Comparison of ENCODE assay signal across 16 mouse cellular contexts in the genomic region with DNA sequence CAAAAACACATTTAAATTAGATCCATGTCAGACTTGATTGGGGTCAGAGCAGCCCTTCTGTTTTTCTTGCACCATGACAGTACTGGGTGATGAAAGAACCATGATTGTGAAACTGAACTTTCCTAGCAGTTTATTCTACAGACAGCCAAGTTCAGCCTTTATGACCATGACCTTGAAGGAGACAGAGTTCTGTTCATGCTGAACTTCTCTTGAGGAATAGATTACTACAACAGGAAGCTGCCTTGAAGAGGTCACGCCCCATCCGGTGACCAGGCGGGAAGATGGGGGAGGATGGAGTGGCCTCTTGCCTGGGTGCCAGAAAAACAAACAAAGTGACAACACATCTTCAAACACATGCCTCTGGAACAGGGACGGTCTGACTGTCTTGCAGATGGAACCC.
A peak's percentile ranks its signal among the peaks of the same experiment; 100 is the strongest.
DNase-seq lines count a peak whose midpoint lies in the region; ATAC-seq lines count a peak whose summit lies in the region.
"Had no signal": no experiment of that assay in that cellular context is flagged by ENCODE, and none has a peak within 500 bp of the region (broad histone marks: within the 10 kb centered on the region; RNA-seq: fewer than 3 reads in every experiment).

No protein-coding gene starts in this region.

- H3K4me1 ChIP-seq in kidney, embryonic 16.5 days (ENCODE audit: insufficient read depth, low read length) = no peaks in the 10 kb centered on the region; the same call in 1 of the 2 replicates
- peaks cover 2% of the 10 kb centered on the region; the same call in 1 of the 2 replicates for H3K4me1 ChIP-seq in brown adipose tissue, adult 24 weeks (ENCODE audit: control insufficient read depth, insufficient read depth, insufficient read length, low read length)

- no peak overlapping the region for H3K4me3 ChIP-seq in kidney, embryonic 16.5 days (ENCODE audit: low read length)
- no peak overlapping the region for H3K4me3 ChIP-seq in brown adipose tissue, adult 24 weeks (ENCODE audit: insufficient read depth, low read depth, low read length)
- H3K4me3 ChIP-seq: embryonic facial prominence, embryonic 12.5 days; heart, adult 2 months; layer of hippocampus, adult 2 months; limb, embryonic 15.5 days had no signal

- H3K9me3 ChIP-seq in kidney, embryonic 16.5 days (ENCODE audit: low read length) = no peaks in the 10 kb centered on the region
- H3K9me3 ChIP-seq: embryonic facial prominence, embryonic 12.5 days; limb, embryonic 15.5 days had no signal

- no peaks in the 10 kb centered on the region for H3K36me3 ChIP-seq in kidney, embryonic 16.5 days (ENCODE audit: insufficient read depth, low read length)
- H3K36me3 ChIP-seq: embryonic facial prominence, embryonic 12.5 days; limb, embryonic 15.5 days had no signal

- no peak for ATAC-seq in kidney, embryonic 16.5 days (ENCODE audit: low FRiP score, low TSS enrichment)

- H3K4me2 ChIP-seq in kidney, embryonic 16.5 days (replicated peaks; ENCODE audit: low read depth, low read length) = no peak overlapping the region
- H3K4me2 ChIP-seq: embryonic facial prominence, embryonic 12.5 days; limb, embryonic 15.5 days; midbrain, embryonic 11.5 days had no signal

- intact Hi-C loops in left cerebral cortex, postnatal 10 days (cut with DNase I) = no loop called here

- no peak overlapping the region for H3K9ac ChIP-seq in kidney, embryonic 16.5 days (replicated peaks; ENCODE audit: low read length)
- H3K9ac ChIP-seq: embryonic facial prominence, embryonic 12.5 days; limb, embryonic 15.5 days had no signal

- DNase-seq in kidney, adult 18-20 months = peak; percentile 15
- DNase-seq in lung, adult 18-20 months = peak; percentile 31 to 63
- DNase-seq in lung, postnatal 4 days = peak; percentile 67 to 89
- DNase-seq in left cerebral cortex, postnatal 10 days (ENCODE audit: extremely low spot score in 1 of 2, low spot score in 2 of 2) = no peak
- DNase-seq in frontal cortex, postnatal 10 days (ENCODE audit: low spot score in 2 of 2) = no peak
- no peak for DNase-seq in MN1 (ENCODE audit: low spot score)
- DNase-seq: cerebellum, postnatal 25 days; heart, adult 2 months; heart, postnatal 36 days; right cerebral cortex, postnatal 25 days had no signal

- H3K27me3 ChIP-seq in kidney, embryonic 16.5 days (ENCODE audit: insufficient read depth, low read length) = no peaks in the 10 kb centered on the region
- H3K27me3 ChIP-seq: embryonic facial prominence, embryonic 12.5 days; limb, embryonic 15.5 days had no signal

- no peak overlapping the region for H3K27ac ChIP-seq in kidney, embryonic 16.5 days (ENCODE audit: low read length)
- H3K27ac ChIP-seq in brown adipose tissue, adult 24 weeks (replicated peaks; ENCODE audit: low read depth, low read length) = peak overlapping the region; percentile 33; the same call in 1 of the 2 replicates
- H3K27ac ChIP-seq: embryonic facial prominence, embryonic 12.5 days; heart, adult 2 months; layer of hippocampus, adult 2 months; limb, embryonic 15.5 days had no signal

- WGBS in kidney, embryonic 16.5 days = 28% methylated on average over 4 of the region's 4 CpGs

Comparison
In these comparisons a context has a peak if more than half of its experiments do, and no peak if none do; other contexts are left out.
1. DNase-seq: peak in kidney, adult 18-20 months (single experiment), lung, adult 18-20 months (2 of 2) and lung, postnatal 4 days (2 of 2); none in left cerebral cortex, postnatal 10 days (0 of 2), frontal cortex, postnatal 10 days (0 of 2) and MN1 (single experiment).